Mouse (Mus musculus): ENCODE measurements around the gene Kcnma1.

The Kcnma1 gene

DNA sequence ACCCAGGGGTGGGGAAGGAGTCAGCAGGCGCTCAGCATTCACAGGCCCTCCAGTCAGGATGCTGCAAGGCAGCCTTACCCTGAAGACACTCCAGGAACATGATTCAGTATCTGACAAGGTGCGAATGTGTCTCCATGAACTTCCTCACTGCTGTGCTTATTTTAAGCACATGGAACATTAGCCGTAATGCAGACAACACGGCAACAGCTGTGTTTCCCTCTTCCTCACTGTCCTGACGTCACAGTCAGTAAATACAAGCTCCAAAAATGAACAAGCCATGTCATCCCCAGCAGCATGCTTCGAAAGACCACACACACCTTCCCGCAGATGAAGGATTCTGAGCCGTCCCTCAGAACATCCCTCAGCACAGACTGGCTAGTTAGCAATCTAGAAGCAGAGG, 47.8 kb downstream of the Kcnma1 start:
- DNase-seq (ENCODE audit: low spot score in 2 of 2), result no peak

DNA sequence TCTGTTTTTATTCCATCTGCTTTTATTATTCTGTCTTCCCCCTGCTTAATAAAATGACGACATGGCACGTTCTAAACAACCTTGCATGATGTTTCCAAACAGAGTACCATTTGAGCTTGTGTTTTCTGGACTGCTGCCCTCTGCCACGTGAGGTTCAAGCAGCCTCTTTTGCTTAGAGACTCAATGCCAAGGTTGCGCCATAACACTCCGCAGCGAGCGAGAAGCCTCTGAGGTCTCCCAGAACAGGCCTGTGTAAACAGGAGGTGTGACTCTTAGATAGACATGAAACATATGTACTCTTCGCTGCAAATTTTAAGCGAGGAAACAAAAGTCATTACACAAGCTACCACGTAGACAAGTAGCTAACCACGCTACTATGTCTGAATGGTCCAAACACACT, 55.2 kb downstream of the Kcnma1 start:
- DNase-seq (ENCODE audit: low spot score in 2 of 2), result no peak

DNA sequence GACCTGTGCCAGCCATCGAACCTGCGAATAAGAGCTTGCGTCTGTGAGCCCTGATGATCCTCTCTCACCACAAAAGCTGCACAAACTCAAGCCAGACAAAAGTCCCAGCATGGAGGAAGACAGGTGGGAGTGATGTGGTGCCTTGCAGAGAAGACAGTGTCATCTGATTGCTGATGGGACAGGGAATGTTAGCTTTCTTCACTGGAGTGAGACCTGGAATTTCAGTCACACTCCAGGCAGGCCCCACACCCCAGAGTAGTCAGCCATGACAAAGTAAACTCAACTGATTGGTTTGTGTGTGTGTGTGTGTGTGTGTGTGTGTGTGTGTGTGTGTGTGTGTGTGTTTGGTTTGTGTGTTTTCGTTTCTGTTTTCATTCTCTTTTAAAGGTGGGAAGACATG, 57.0 kb downstream of the Kcnma1 start:
- DNase-seq (ENCODE audit: low spot score in 2 of 2), result no peak

DNA sequence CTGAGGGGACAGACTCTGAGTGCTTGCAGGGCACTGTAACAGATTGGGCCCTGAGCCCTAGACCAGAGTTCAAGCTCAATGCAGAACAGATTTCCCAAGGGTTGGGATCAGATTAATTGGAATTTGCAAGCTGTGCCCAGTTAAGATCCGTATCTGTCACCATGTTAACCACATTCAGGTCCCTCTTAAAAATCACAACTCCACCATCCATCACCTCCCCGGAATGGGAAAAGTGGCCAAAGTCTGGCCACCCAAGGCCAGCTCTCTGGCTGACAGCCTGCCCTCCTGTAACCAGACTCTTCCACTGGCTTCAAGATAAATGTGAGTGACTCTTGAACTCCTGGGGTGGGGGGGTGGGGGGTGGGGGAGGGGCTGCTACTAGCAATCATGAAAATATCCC, 70.4 kb downstream of the Kcnma1 start:
- DNase-seq (ENCODE audit: low spot score in 2 of 2), result no peak

DNA sequence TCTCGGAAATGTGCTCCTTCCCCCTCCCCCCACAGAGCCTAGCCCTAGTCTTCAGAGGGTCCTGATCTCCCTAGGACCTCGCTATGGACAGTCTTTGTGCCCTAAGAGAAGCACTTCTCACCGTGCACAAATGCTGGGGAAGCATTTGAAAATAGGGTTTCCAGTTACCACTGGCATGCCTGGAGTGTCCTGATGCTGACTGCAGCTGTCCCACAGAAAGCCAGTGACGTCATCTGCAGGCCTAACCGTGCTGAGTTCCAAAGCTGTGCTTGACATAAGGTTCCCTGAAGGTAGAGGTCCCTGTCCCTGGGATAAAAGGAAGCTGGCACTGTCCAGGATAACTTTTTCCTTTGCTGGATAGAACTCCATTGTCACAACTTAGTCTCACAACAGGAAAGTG, 71.1 kb downstream of the Kcnma1 start:
- no peak for DNase-seq (ENCODE audit: low spot score in 2 of 2)

DNA sequence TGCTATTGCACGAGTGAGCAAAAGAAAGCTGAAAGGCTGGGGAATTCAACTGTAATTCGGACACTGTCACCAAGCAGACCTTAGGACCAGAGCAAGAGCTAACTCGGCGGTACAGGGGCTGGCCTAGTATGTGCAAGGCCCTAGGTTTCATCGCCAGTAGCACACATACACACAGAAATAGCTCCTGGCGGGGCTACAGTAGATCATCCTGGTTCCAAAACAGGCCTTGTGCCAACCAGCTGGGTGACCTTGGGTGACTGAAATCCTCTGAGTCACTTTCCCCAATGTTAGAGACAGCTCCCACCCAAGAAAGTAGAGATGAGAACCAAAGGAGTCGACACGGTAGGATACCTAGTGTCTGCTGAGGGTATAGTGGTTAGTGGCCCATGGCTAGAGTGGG, 72.2 kb downstream of the Kcnma1 start:
- peak; percentile 28 to 47 for DNase-seq (ENCODE audit: low spot score in 2 of 2)

DNA sequence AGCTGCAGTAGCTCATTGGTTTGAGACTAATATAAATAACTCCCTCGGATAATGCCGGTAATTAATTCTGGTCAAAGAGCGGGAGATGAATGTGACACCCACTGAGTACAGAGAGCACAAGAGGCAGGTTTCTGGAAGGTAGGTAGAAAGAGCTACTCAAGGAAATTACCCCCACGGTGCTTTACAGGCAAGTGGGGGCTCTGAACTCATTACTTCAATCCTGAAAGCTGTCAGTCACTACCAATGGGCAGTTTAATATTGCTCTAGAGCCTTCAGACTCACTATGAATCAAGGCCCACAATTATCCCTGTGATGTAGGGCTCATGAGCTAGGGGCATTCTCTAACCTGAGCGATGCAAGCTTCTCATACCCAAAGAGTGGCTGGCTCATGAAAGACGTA, 79.3 kb downstream of the Kcnma1 start:
- no peak for DNase-seq (ENCODE audit: low spot score in 2 of 2)

DNA sequence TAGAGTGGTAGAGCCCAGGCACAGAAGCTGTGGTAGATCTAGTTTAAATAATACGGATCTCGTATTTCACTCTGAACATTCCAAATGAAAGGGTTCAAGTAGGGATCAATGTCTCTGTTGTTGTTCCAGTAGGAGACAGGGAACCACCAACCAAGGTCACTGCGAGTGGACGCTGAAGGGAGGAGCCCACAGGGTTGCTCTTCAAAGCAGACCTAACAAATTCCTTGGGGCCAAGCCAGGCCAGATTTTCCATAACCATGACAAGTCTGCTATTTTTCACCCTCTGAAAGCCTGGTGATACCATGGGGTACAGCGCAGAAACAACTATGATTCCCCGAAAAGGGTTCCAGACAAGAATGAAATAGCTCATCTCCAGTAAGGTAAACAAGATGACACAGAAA, 82.6 kb downstream of the Kcnma1 start:
- DNase-seq (ENCODE audit: low spot score in 2 of 2), result no peak

DNA sequence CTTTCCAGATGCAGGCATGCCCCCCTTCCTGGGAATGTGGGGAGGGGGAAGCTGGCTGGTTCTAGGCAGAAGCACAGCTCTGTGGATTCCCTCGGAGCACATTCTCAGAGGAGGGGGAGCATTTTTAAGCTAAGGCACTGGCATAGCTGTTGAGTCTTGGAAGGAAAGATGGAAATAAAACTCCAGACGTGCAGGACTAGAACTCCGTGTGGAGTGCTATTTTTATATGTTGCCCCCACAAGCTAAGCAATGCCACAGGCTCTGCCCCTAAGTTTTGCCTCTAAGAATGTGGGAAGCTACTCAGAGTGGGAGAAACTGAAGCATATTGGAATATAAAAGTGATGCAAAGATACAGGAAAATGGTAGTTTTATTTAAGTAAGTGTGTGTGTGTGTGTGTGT, 85.1 kb downstream of the Kcnma1 start:
- DNase-seq (ENCODE audit: low spot score in 2 of 2), result no peak

DNA sequence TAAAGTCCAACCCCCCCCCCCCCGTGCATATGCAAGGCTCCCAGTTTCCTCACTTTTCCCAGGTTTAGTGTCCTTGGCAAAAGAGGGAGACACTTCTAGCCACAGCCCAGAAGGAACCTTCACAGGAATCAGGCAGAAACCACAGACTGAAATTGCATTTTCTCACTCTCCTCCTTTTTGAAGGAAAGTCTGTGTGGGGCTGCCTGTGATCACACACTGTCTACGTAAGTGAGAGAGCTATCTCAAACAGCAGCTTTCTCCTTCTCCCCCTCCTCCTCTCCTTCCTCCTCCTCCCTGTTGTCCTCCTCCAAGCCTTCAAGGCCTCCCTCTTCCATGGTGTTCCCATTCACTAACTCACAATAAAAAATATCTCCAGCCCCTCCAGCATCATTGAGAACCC, 90.9 kb downstream of the Kcnma1 start:
- no peak for DNase-seq (ENCODE audit: low spot score in 2 of 2)

- DNase-seq (ENCODE audit: low spot score in 2 of 2), result no peak
Observed at GRCm38 (mm10) chr14:23922755-23923154, 91.5 kb downstream of the Kcnma1 start.

- DNase-seq (ENCODE audit: low spot score in 2 of 2), result no peak
Observed at GRCm38 (mm10) chr14:23911108-23911629, 103.1 kb downstream of the Kcnma1 start.

- no peak for DNase-seq (ENCODE audit: low spot score in 2 of 2)
Observed at GRCm38 (mm10) chr14:23908564-23908963, 105.7 kb downstream of the Kcnma1 start.

GRCm38 (mm10) chr14:23902636-23903279, 111.5 kb downstream of the Kcnma1 start:
- no peak for DNase-seq (ENCODE audit: low spot score in 2 of 2)

DNA sequence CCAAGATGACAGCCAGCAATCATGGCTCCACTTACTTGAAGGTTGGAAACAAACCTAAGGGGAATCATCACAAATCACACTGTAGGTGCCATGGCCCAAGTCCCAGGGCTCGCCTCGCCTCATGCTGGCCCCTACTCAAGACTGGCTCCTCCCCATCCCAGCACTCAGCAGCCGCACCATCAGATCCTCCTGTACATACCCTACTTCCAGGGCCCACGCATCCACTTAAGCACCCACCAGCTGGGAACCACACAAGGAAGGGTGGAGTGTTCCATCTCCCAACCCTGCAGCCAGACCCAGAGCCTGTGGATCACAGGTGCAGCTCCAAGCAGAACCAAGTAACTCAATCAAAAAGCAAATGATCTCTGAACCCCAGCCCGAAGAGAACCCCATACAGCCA, 114.8 kb downstream of the Kcnma1 start:
- DNase-seq (ENCODE audit: low spot score in 2 of 2), result no peak

- DNase-seq (ENCODE audit: low spot score in 2 of 2), result no peak
Observed at GRCm38 (mm10) chr14:23897815-23898214, 116.5 kb downstream of the Kcnma1 start.

- no peak for DNase-seq (ENCODE audit: low spot score in 2 of 2)
Observed at GRCm38 (mm10) chr14:23896036-23896435, 118.3 kb downstream of the Kcnma1 start.

- DNase-seq (ENCODE audit: low spot score in 2 of 2), result no peak
Observed at GRCm38 (mm10) chr14:23886112-23886511, 128.2 kb downstream of the Kcnma1 start.

- peak; percentile 41 to 42 for DNase-seq (ENCODE audit: low spot score in 2 of 2)
Observed at GRCm38 (mm10) chr14:23885539-23885938, 128.8 kb downstream of the Kcnma1 start.

DNA sequence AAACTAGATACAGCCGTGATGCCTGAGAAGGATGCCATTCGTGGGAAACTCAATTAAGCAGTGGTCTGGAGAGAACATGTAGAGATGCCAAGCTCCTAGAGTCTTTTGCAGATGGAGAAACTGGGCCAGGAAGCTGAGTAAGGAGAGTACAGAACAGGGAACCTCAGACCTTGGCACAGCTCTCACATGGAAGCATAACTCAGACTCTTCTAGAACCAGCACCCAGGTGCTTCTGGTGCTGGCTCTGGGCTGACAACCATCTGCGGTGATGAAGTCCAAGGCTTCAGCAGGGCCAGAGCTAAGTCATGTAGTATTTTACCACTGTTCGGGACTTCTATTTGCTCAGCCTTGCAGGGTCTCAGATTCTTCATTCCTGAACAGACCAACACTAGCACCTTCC, 129.2 kb downstream of the Kcnma1 start:
- no peak for DNase-seq (ENCODE audit: low spot score in 2 of 2)

DNA sequence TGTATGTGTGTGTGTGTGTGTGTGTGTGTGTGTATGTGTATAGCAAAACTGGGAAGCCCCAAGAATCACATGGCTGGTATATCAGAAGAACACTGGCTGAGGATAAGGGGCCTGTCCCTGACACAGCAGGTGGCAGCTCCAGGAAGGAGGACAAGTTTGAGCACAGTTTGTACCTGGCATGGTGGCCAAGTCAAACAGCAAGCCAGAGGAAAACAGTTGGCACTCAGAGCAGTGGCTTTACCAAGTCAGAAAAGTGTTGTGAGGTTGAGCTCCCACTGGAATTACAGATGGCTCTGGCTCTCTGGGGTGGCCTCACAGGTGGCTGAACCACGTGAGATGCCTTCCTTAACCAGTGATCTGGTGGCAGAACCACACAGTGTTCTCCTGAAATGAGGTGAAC, 132.3 kb downstream of the Kcnma1 start:
- DNase-seq (ENCODE audit: low spot score in 2 of 2), result peak in 1 of 2 experiments; percentile 6

GRCm38 (mm10) chr14:23879331-23879730, 135.0 kb downstream of the Kcnma1 start:
- DNase-seq (ENCODE audit: low spot score in 2 of 2), result no peak

- DNase-seq (ENCODE audit: low spot score in 2 of 2), result no peak
Observed at GRCm38 (mm10) chr14:23877561-23877960, 136.7 kb downstream of the Kcnma1 start.

GRCm38 (mm10) chr14:23874545-23874944, 139.7 kb downstream of the Kcnma1 start:
- DNase-seq (ENCODE audit: low spot score in 2 of 2), result no peak

All from heart, adult 9 months (tissue).